Mouse (Mus musculus) midbrain, embryonic 11.5 days (tissue): Measurements from ENCODE around the gene Pard6a. TPM values are rescaled to one million over a fixed set of nuclear protein-coding genes. Genes with fewer than 3 reads are reported as not detected.

Source experiments
- ATAC-seq: fragments of 200-750 bp; cut with Nextera tagmentation; 2 replicates; pipeline ENCODE4 v1.8.0; 2017; ENCODE audit warnings: moderate TSS enrichment, moderate library complexity; ENCODE audit not compliant: low FRiP score
- DNase-seq: peaks from one replicate; pipeline ENCODE4 v3.0.0; 2015; ENCODE audit warnings: low spot score; ENCODE audit errors: missing footprints
- H3K27ac ChIP-seq: fragments of 300-500 bp; sonication (generic); 2 replicates; pipeline ENCODE4 v1.5.1; 2014; ENCODE audit warnings: low read depth, low read length
- H3K27me3 ChIP-seq: fragments of 300-500 bp; sonication (generic); 2 replicates; pipeline ENCODE4 v1.6.1; 2014; ENCODE audit warnings: mild to moderate bottlenecking, low read length, moderate library complexity, mixed read lengths; ENCODE audit not compliant: control insufficient read depth, insufficient read depth
- H3K36me3 ChIP-seq: fragments of 300-500 bp; sonication (generic); 2 replicates; pipeline ENCODE4 v1.6.1; 2014; ENCODE audit warnings: mild to moderate bottlenecking, low read length, moderate library complexity, mixed read lengths; ENCODE audit not compliant: control insufficient read depth, insufficient read depth
- H3K4me1 ChIP-seq: fragments of 300-500 bp; sonication (generic); 2 replicates; pipeline ENCODE4 v1.6.1; 2014; ENCODE audit warnings: low read length; ENCODE audit not compliant: control insufficient read depth, insufficient read depth
- H3K4me2 ChIP-seq: fragments of 300-500 bp; sonication (generic); 2 replicates; pipeline ENCODE4 v1.6.1; 2014; ENCODE audit warnings: mild to moderate bottlenecking, moderate library complexity
- H3K4me3 ChIP-seq: fragments of 300-500 bp; sonication (generic); 2 replicates; pipeline ENCODE4 v1.5.1; 2014; ENCODE audit warnings: low read depth, low read length
- H3K9ac ChIP-seq: fragments of 300-500 bp; sonication (generic); 2 replicates; pipeline ENCODE4 v1.6.1; 2014; ENCODE audit warnings: low read length
- H3K9me3 ChIP-seq: fragments of 300-500 bp; sonication (generic); 2 replicates; pipeline ENCODE4 v1.6.1; 2016; ENCODE audit warnings: low read length; ENCODE audit not compliant: control insufficient read depth
- WGBS: fragments of 180-500 bp; shearing (Covaris S2); extraction: QIAGEN DNeasy Blood & Tissue Kit; methylation state at CpG from one replicate; pipeline ENCODE4 v1.1.7; 2014; 5-methylcytosine and 5-hydroxymethylcytosine counted together
- polyA plus RNA-seq: library from polyadenylated mRNA; unstranded; fragments of >200 nt; fragmentation: Nextera tagmentation; extraction: Ambion mirVana; gene quantifications from 2 replicates; pipeline ENCODE4 v1.2.1, GENCODE M21; 2014

The Pard6a gene
- polyA plus RNA-seq, 1 experiment from 2014 or later = 26.2 TPM

- DNase-seq = no peak
- 88% methylated on average over 9 of the region's 9 CpGs for WGBS
- no peak for ATAC-seq
- H3K27me3 ChIP-seq = no peaks in the 10 kb centered on the region
- H3K9ac ChIP-seq = no peak overlapping the region
- H3K4me2 ChIP-seq = no peak overlapping the region
- no peaks in the 10 kb centered on the region for H3K9me3 ChIP-seq
- peaks cover 3% of the 10 kb centered on the region; the same call in 1 of the 2 replicates for H3K36me3 ChIP-seq
- H3K4me3 ChIP-seq = no peak overlapping the region
- no peak overlapping the region for H3K27ac ChIP-seq
- no peaks in the 10 kb centered on the region for H3K4me1 ChIP-seq
These were observed 21.9 kb downstream of the Pard6a start for GRCm38 (mm10) chr8:105722861-105723260.

DNA sequence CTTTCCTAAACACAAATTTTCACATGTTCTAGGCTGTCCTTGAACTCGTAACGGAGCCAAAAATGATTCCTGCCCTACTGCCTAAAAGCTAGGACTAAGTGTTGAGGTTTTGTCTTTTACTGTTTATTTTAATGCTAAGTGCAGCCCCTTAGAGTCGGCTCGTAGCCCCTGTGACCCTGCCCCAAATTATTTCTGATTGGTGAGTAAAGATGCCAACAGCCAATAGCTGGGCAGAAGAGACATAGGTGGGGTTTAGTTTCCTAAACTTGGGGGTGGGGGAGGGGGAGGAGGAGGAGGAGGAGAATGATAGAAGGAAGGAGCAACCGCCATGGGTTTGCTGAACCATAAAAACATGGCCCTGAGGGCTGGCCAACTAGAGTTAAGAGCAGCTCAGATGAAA is 24.8 kb downstream of the Pard6a start:
- no peak for DNase-seq
- no peak for ATAC-seq
- Histone ChIP-seq H3K9me3 (no peaks in the 10 kb centered on the region), H3K4me3 (no peak overlapping the region), H3K4me1 (no peaks in the 10 kb centered on the region), H3K4me2 (no peak overlapping the region), H3K27ac (no peak overlapping the region), H3K27me3 (no peaks in the 10 kb centered on the region), H3K9ac (no peak overlapping the region), H3K36me3 (peaks cover 3% of the 10 kb centered on the region; the same call in 1 of the 2 replicates)
- 87% methylated on average over 5 of the region's 5 CpGs for WGBS

DNA sequence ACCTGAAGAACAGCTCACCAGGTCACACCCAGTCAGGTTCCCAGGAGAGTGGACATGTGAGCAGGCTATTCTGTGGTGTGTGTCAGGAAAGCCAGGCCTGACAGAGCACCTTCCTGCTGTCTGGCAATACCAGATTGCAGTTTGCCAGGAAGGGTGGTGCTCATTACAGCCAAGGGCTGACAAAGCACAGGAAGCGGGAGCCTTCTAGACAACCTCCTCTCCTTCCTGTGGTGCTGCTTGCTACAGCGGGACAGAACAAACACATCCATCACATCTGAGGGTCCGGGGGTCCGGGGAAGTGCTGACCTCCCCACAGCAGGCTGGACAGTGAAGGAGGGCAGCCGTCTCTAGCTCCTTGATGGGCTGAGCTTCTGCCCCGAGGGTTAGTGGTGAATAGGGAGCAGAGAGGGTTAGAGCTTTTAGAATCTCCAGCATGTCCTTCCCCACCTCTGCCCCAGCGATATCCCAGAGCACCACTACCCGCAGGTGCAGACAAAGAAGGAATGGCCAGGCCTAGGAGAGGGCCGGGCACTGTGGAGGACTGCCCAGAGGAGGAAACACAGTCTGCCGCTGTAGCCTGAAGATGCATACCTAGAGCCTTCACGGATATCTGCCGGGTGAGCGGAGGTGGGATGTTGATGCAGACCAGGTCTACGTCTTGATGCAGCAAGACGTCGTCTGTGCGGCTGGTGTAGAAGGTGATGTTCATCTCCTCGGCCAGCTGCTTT is 26.6 kb downstream of the Pard6a start:
- Histone ChIP-seq H3K4me1 (no peaks in the 10 kb centered on the region), H3K27ac (no peak overlapping the region), H3K9ac (no peak overlapping the region), H3K36me3 (peaks cover 3% of the 10 kb centered on the region; the same call in 1 of the 2 replicates), H3K9me3 (no peaks in the 10 kb centered on the region), H3K4me3 (no peak overlapping the region), H3K4me2 (no peak overlapping the region), H3K27me3 (no peaks in the 10 kb centered on the region)
- DNase-seq (no peak), ATAC-seq (no peak)
- WGBS = 90% methylated on average over 18 of the region's 18 CpGs

GRCm38 (mm10) chr8:105732186-105732585 is 31.2 kb downstream of the Pard6a start:
- Histone ChIP-seq H3K9ac (no peak overlapping the region), H3K9me3 (no peaks in the 10 kb centered on the region), H3K4me2 (no peak overlapping the region), H3K4me3 (no peak overlapping the region), H3K27me3 (no peaks in the 10 kb centered on the region), H3K36me3 (0 out of 2 replicates have a peak, but pooled peaks cover 3% of the 10 kb centered on the region), H3K27ac (no peak overlapping the region), H3K4me1 (no peaks in the 10 kb centered on the region)
- ATAC-seq (no peak), DNase-seq (no peak)
- 95% methylated on average over 5 of the region's 5 CpGs for WGBS

- no peak overlapping the region for H3K9ac ChIP-seq
- no peaks in the 10 kb centered on the region for H3K4me1 ChIP-seq
- DNase-seq (no peak), ATAC-seq (no peak)
- 88% methylated on average over 5 of the region's 5 CpGs for WGBS
- H3K27ac ChIP-seq = no peak overlapping the region
- H3K4me3 ChIP-seq = no peak overlapping the region
- no peaks in the 10 kb centered on the region for H3K9me3 ChIP-seq
- no peaks in the 10 kb centered on the region for H3K27me3 ChIP-seq
- no peak overlapping the region for H3K4me2 ChIP-seq
- H3K36me3 ChIP-seq = no peaks in the 10 kb centered on the region
These were observed 38.3 kb downstream of the Pard6a start for GRCm38 (mm10) chr8:105739216-105739615.

DNA sequence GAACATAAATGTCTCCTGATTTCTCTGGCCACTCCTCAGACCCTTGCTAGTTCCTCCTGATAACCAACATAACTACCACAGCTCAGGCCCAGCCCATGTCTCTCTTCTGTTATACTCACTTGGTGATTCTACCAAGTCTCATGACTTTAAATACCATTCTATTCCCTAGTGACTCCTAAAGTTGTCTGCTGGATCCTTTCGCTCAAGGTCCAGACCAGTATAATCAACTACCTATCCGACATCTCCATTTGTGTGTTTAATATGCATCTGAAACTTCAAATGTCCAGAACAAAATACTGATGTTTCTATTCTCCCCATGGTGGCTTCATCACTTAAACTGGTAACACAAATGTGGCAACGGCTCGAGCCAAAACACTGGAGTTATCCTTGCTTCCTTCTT is 42.4 kb downstream of the Pard6a start:
- no peaks in the 10 kb centered on the region for H3K4me1 ChIP-seq
- no peak overlapping the region for H3K4me3 ChIP-seq
- H3K36me3 ChIP-seq = no peaks in the 10 kb centered on the region
- no peaks in the 10 kb centered on the region for H3K27me3 ChIP-seq
- H3K9me3 ChIP-seq = no peaks in the 10 kb centered on the region
- no peak overlapping the region for H3K4me2 ChIP-seq
- no peak overlapping the region for H3K9ac ChIP-seq
- no peak overlapping the region for H3K27ac ChIP-seq
- ATAC-seq (no peak), DNase-seq (no peak)
- whole genome bisulfite sequencing = 96% methylated on average over 4 of the region's 4 CpGs

GRCm38 (mm10) chr8:105750606-105751005 is 49.7 kb downstream of the Pard6a start:
- Histone ChIP-seq H3K36me3 (no peaks in the 10 kb centered on the region), H3K4me2 (no peak overlapping the region), H3K9ac (no peak overlapping the region), H3K9me3 (no peaks in the 10 kb centered on the region), H3K4me1 (0 out of 2 replicates have a peak, but pooled peaks cover 5% of the 10 kb centered on the region), H3K4me3 (no peak overlapping the region), H3K27ac (no peak overlapping the region), H3K27me3 (no peaks in the 10 kb centered on the region)
- DNase-seq (peak; percentile 83), ATAC-seq (no peak)
- 23% methylated on average over 11 of the region's 11 CpGs for WGBS

Other genes with a start within 250 kb of the Pard6a start
- 106 and 107 TPM in 2 replicates for gene Tppp3, start 229.6 kb upstream of the Pard6a start, polyA plus RNA-seq
- 14.5 and 19.0 TPM in 2 replicates for gene Zdhhc1, start 204.2 kb upstream of the Pard6a start, polyA plus RNA-seq
- gene Hsd11b2, start 182.4 kb upstream of the Pard6a start, polyA plus RNA-seq = 19.8 and 24.3 TPM in 2 replicates
- gene Atp6v0d1, start 135.1 kb upstream of the Pard6a start, polyA plus RNA-seq = 121 and 129 TPM in 2 replicates
- 10.5 and 12.9 TPM in 2 replicates for gene Ripor1, start 95.9 kb upstream of the Pard6a start, polyA plus RNA-seq
- gene Ctcf, start 64.6 kb upstream of the Pard6a start, polyA plus RNA-seq = 112 and 115 TPM in 2 replicates
- 0.56 and 0.68 TPM in 2 replicates for gene Agrp, start 63.8 kb upstream of the Pard6a start, polyA plus RNA-seq
- gene Carmil2, start 14.9 kb upstream of the Pard6a start, polyA plus RNA-seq = 2.1 and 3.3 TPM in 2 replicates
- 63.2 and 66.8 TPM in 2 replicates for gene Acd, start within 50 bp of the Pard6a start, polyA plus RNA-seq
- not detected in 2 replicates for gene 4933405L10Rik, start 6.5 kb downstream of the Pard6a start, polyA plus RNA-seq
- 33.7 and 33.9 TPM in 2 replicates for gene Enkd1, start 7.1 kb downstream of the Pard6a start, polyA plus RNA-seq
- gene Gfod2, start 57.5 kb downstream of the Pard6a start, polyA plus RNA-seq = 36.5 and 38.8 TPM in 2 replicates
- 10.9 and 11.2 TPM in 2 replicates for gene Ranbp10, start 126.2 kb downstream of the Pard6a start, polyA plus RNA-seq
- 0.15 and 0.18 TPM in 2 replicates for gene Tsnaxip1, start 126.6 kb downstream of the Pard6a start, polyA plus RNA-seq
- gene Cenpt, start 152.1 kb downstream of the Pard6a start, polyA plus RNA-seq = 58.1 and 60.4 TPM in 2 replicates
- gene Thap11, start 154.0 kb downstream of the Pard6a start, polyA plus RNA-seq = 66.5 and 70.5 TPM in 2 replicates
- gene Nutf2, start 159.4 kb downstream of the Pard6a start, polyA plus RNA-seq = 300 and 367 TPM in 2 replicates
- gene Edc4, start 179.7 kb downstream of the Pard6a start, polyA plus RNA-seq = 35.6 TPM in 2 replicates
- gene Nrn1l, start 192.4 kb downstream of the Pard6a start, polyA plus RNA-seq = 0.29 and 0.40 TPM in 2 replicates
- gene Pskh1, start 199.3 kb downstream of the Pard6a start, polyA plus RNA-seq = 11.2 and 13.6 TPM in 2 replicates
- 0.61 and 1.9 TPM in 2 replicates for gene Ctrl, start 232.7 kb downstream of the Pard6a start, polyA plus RNA-seq
- 22.5 and 26.9 TPM in 2 replicates for gene Psmb10, start 237.3 kb downstream of the Pard6a start, polyA plus RNA-seq
- gene Lcat, start 242.2 kb downstream of the Pard6a start, polyA plus RNA-seq = 0.23 and 0.28 TPM in 2 replicates